Mouse (Mus musculus) embryonic facial prominence, embryonic 13.5 days (tissue): ENCODE measurements around the gene Dohh. TPM values are rescaled to one million over a fixed set of nuclear protein-coding genes. Genes with fewer than 3 reads are reported as not detected.

Experiments used
- ATAC-seq: fragments of 200-750 bp; cut with Nextera tagmentation; 2 replicates; pipeline ENCODE4 v1.8.0; 2017; ENCODE audit warnings: low read depth; ENCODE audit not compliant: insufficient number of reproducible peaks, insufficient read depth, low FRiP score, low TSS enrichment
- H3K27ac ChIP-seq: fragments of 300-500 bp; sonication (generic); 2 replicates; pipeline ENCODE4 v1.5.1; 2015; ENCODE audit warnings: moderate library complexity, mild to moderate bottlenecking, inconsistent platforms
- H3K27me3 ChIP-seq: fragments of 300-500 bp; sonication (generic); 2 replicates; pipeline ENCODE4 v1.6.1; 2015; ENCODE audit warnings: mild to moderate bottlenecking, inconsistent platforms
- H3K36me3 ChIP-seq: fragments of 300-500 bp; sonication (generic); 2 replicates; pipeline ENCODE4 v1.6.1; 2015; ENCODE audit warnings: mild to moderate bottlenecking, inconsistent platforms
- H3K4me1 ChIP-seq: fragments of 300-500 bp; sonication (generic); 2 replicates; pipeline ENCODE4 v1.6.1; 2015; ENCODE audit warnings: inconsistent platforms
- H3K4me2 ChIP-seq: fragments of 300-500 bp; sonication (generic); 2 replicates; pipeline ENCODE4 v1.6.1; 2015; ENCODE audit warnings: moderate library complexity, mild to moderate bottlenecking, inconsistent platforms
- H3K4me3 ChIP-seq: fragments of 300-500 bp; sonication (generic); 2 replicates; pipeline ENCODE4 v1.5.1; 2015; ENCODE audit warnings: mild to moderate bottlenecking, inconsistent platforms
- H3K9ac ChIP-seq: fragments of 300-500 bp; sonication (generic); 2 replicates; pipeline ENCODE4 v1.6.1; 2015; ENCODE audit warnings: mild to moderate bottlenecking, inconsistent platforms
- H3K9me3 ChIP-seq: fragments of 300-500 bp; sonication (generic); 2 replicates; pipeline ENCODE4 v1.6.1; 2016; ENCODE audit warnings: inconsistent platforms
- WGBS: fragments of 180-500 bp; shearing (Covaris S2); methylation state at CpG from one replicate; pipeline ENCODE4 v1.1.7; 2015; ENCODE audit warnings: mixed read lengths; 5-methylcytosine and 5-hydroxymethylcytosine counted together
- polyA plus RNA-seq: library from polyadenylated mRNA; unstranded; fragments of >200 nt; fragmentation: Nextera tagmentation; extraction: Ambion mirVana; gene quantifications from 2 replicates; pipeline ENCODE4 v1.2.1, GENCODE M21; 2015

Gene Dohh
- polyA plus RNA-seq = 67.8 and 71.8 TPM in 2 replicates

- H3K27me3 ChIP-seq = no peaks in the 10 kb centered on the region
- H3K27ac ChIP-seq = peak within 1 kb of the TSS; percentile 82
- H3K4me2 ChIP-seq = peak within 1 kb of the TSS; percentile 77
- H3K4me1 ChIP-seq = peaks cover 15% of the 10 kb centered on the region
- peak within 1 kb of the TSS; percentile 94 for H3K4me3 ChIP-seq
- no peaks in the 10 kb centered on the region for H3K9me3 ChIP-seq
- H3K9ac ChIP-seq = peak within 1 kb of the TSS; percentile 90
- WGBS = 8% methylated on average over 54 of the region's 54 CpGs
- H3K36me3 ChIP-seq = peaks cover 33% of the 10 kb centered on the region
- peak; percentile 92 for ATAC-seq
Observed at GRCm38 (mm10) chr10:81383802-81384604, at the start of gene Dohh, which contains the start of gene Gm48551. Gene Dohh (plus strand): TSS chr10:81384428. Gene Gm48551 (plus strand): TSS chr10:81384466.

DNA sequence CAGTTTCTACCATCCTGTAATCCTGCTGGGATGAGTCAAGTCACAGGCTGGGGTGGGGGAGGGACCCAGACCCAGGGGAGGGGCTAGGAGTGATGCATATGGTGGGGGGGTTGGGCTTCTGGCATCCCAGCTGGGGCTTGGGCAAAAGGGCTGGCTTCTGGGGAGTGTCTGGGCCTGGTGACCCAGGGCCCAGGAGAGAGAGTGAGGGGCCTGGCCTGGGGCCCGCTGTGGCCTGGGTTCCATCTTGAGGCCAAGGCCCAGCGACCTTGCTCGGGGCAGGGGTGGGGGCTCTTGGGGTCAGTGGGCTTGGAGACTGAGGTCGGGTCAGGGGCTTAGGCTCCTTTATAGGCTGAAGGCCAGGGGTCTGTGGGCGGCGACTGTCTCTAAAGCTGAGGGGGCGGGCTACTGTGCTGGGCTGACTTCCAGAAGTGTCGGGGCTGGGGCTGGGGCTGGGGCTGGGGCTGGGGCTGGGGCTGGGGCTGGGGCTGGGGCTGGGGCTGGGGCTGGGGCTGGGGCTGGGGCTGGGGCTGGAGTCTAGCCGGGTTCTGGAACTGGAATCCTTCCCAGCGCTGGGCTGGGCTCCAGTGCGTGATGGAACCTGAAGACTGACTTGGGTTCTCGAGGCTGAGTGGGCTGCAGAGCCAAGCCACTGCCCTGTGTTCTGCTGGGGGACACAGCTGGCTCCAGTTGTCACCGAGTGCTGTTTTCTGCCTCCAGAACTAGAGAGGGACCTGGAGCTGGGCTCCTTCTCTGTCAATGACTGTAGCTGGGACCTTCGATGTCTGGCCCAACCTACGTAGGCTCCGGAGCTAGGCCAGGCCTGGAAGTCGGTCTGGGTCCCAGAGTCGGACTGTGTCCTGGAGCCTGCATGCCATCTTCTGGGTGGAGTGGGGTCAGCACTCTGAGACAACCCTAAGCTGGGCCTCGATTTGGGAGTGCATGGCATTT lies 48.6 kb upstream of the Dohh start:
- Histone ChIP-seq H3K4me3 (no peak overlapping the region), H3K9me3 (no peaks in the 10 kb centered on the region), H3K9ac (peak overlapping the region; percentile 54; the same call in 1 of the 2 replicates), H3K36me3 (no peaks in the 10 kb centered on the region), H3K4me1 (peaks cover 32% of the 10 kb centered on the region), H3K27me3 (peaks cover 59% of the 10 kb centered on the region), H3K27ac (peak overlapping the region; percentile 88), H3K4me2 (peak overlapping the region; percentile 28)
- 40% methylated on average over 18 of the region's 19 CpGs for WGBS
- peak; percentile 15; the same call in 1 of the 2 replicates for ATAC-seq

- ATAC-seq = no peak
- Histone ChIP-seq H3K27me3 (peaks cover 67% of the 10 kb centered on the region), H3K4me2 (no peak overlapping the region), H3K27ac (peak overlapping the region; percentile 88; the same call in 1 of the 2 replicates), H3K36me3 (no peaks in the 10 kb centered on the region), H3K4me1 (peaks cover 34% of the 10 kb centered on the region), H3K9me3 (no peaks in the 10 kb centered on the region), H3K4me3 (no peak overlapping the region), H3K9ac (no peak overlapping the region)
- WGBS = 96% methylated on average over 4 of the region's 4 CpGs
Observed at GRCm38 (mm10) chr10:81336558-81336957, 47.7 kb upstream of the Dohh start.

GRCm38 (mm10) chr10:81340551-81341332 lies 43.5 kb upstream of the Dohh start:
- Histone ChIP-seq H3K4me3 (no peak overlapping the region), H3K36me3 (peaks cover 7% of the 10 kb centered on the region), H3K4me2 (no peak overlapping the region), H3K4me1 (peaks cover 20% of the 10 kb centered on the region), H3K9ac (no peak overlapping the region), H3K27ac (no peak overlapping the region), H3K9me3 (no peaks in the 10 kb centered on the region), H3K27me3 (peaks cover 70% of the 10 kb centered on the region)
- WGBS = 37% methylated on average over 17 of the region's 17 CpGs
- ATAC-seq = no peak

DNA sequence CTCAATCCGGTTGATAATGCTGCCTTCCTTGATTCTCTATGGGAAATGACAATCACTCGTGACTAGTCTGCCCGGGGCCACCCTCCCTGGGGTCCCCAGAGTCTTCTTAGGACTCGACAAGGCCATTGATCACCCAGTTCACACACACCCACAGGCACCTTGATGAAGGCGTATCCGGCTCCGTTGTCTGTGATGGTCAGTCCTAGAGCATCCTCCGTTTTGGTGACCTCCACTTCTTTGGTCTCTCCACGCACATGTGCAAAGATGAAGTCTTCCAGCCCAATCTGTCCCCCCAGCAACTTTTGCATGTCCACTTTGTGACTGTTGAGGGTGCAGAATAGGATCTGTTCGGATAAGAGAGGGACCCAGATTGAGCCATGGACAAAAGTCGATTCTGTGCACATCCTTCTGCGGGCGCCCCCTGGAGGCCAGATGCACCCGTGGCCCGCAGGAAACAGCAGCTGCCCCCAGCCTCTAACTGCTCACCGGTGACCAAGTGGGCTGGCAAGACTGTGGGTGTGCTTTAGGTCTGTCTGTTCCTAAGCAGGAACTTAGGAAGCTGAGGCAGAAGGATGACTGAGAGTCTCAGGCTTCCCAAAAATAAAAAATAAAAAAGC lies 42.8 kb upstream of the Dohh start:
- Histone ChIP-seq H3K9me3 (no peaks in the 10 kb centered on the region), H3K27me3 (peaks cover 77% of the 10 kb centered on the region), H3K27ac (no peak overlapping the region), H3K4me2 (no peak overlapping the region), H3K36me3 (peaks cover 11% of the 10 kb centered on the region), H3K4me1 (peaks cover 14% of the 10 kb centered on the region), H3K9ac (no peak overlapping the region), H3K4me3 (peak overlapping the region; percentile 4; the same call in 1 of the 2 replicates)
- no peak for ATAC-seq
- WGBS = 32% methylated on average over 16 of the region's 16 CpGs

DNA sequence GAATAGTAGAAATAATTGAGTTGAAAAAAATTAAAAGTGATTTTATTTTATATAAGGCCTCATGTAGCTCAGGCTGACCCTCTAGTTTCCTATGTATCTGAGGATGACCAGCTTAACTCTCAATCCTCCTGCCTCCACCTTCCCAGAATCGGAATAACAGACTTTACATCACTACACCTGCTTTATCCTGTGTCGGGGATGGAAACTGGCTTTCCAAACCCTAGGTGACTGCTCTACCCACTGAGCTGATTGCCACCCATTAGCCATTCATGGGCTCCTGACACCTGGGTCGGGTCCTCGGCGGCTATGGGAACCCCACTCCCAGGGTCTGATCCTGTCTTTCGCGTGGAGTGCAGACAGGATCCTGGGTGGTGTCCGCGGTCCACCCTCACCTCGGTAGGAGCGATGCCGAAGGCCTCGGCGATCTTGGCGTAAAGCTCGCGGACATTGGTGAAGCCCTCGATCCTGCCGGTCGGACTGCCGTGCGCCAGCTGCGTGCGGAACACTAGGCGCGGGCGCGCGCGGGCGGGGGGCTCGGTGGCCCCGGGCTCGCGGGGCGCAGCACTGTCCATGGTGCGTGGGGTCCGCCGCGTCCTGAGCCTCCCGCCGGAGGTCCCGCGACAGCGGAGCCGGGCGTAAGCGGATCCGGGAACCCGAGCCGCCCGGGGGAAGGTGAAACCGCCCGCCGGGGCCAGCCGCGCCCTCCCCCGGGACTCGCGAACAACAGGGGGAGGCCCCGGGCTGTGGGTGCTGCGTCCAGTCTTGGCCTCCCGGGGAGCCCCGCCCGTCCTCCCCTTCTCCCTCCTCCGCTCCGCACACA lies 41.3 kb upstream of the Dohh start, which contains the start of gene Gipc3:
Gene Gipc3, minus strand, starts transcription at position 581 of the 820 bp plus-strand sequence.
- Histone ChIP-seq H3K4me3 (peak within 1 kb of the TSS; percentile 47), H3K4me2 (peak within 1 kb of the TSS; percentile 76), H3K36me3 (peaks cover 18% of the 10 kb centered on the region), H3K27me3 (peaks cover 82% of the 10 kb centered on the region), H3K4me1 (peaks cover 25% of the 10 kb centered on the region), H3K9me3 (no peaks in the 10 kb centered on the region), H3K27ac (no peak within 1 kb of the TSS), H3K9ac (peak within 1 kb of the TSS; percentile 69)
- WGBS = 6% methylated on average over 60 of the region's 67 CpGs
- ATAC-seq = no peak

DNA sequence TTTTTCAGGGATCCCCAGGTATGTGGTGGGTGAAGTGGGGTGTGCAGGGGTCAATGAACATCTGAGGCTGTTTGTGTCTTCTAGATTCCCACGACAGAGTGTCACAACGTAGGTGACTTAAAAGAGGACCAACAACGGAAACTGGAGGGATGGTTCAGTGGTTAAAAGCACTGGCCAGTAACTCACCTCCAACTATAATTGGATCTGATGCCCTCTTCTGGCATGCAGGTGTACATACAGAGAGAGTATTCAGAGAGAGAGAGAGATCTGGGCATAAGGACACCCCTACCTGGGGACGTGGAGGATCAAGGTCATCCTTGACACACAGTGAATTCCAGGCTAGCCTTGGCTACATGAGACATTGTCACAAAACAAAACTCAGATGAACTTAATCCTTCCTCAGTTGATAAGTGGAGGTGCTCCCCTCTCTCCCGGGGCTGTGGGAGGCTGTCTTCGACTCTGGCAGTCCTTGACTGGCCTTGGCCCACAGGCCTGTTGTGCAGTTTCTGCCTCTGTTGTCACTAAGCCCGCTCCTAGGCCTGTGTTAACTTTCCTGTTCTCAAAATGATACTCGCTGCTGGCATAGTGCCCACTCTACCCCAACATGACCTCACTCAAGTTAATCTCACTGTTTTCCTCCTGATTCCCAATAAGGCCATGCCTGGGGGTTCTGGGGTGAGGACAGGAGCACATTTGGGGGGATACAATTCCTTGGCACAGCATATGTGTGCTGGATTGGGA lies 39.6 kb upstream of the Dohh start:
- 55% methylated on average over 8 of the region's 8 CpGs for WGBS
- no peak overlapping the region for H3K9ac ChIP-seq
- H3K9me3 ChIP-seq = no peaks in the 10 kb centered on the region
- ATAC-seq = no peak
- H3K4me2 ChIP-seq = no peak overlapping the region
- H3K36me3 ChIP-seq = peaks cover 27% of the 10 kb centered on the region
- no peak overlapping the region for H3K4me3 ChIP-seq
- peaks cover 73% of the 10 kb centered on the region for H3K27me3 ChIP-seq
- H3K27ac ChIP-seq = no peak overlapping the region
- peaks cover 37% of the 10 kb centered on the region for H3K4me1 ChIP-seq

DNA sequence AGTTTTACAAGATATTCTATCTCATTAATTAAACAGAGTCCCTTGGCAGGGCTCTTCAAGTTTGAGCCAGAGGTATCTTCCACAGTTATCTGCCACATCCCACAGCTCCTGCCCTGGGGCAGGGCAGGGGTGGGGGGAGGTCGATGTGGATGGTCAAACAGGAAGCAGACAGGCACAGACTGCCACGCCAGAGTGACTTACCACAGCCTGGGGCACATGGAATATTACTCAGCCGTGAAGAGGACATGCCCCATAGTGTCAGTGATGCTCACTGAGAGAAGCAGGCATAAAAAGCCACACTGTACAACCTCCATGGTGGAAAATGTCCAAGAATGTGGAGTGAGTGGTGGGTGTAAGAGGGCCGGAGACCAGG lies 39.1 kb upstream of the Dohh start:
- ATAC-seq = no peak
- peaks cover 27% of the 10 kb centered on the region for H3K36me3 ChIP-seq
- peaks cover 73% of the 10 kb centered on the region for H3K27me3 ChIP-seq
- H3K4me3 ChIP-seq = no peak overlapping the region
- no peak overlapping the region for H3K4me2 ChIP-seq
- H3K9ac ChIP-seq = no peak overlapping the region
- H3K27ac ChIP-seq = no peak overlapping the region
- H3K4me1 ChIP-seq = peaks cover 39% of the 10 kb centered on the region
- 79% methylated on average over 4 of the region's 4 CpGs for WGBS
- H3K9me3 ChIP-seq = no peaks in the 10 kb centered on the region

- 0 out of 2 replicates have a peak overlapping the region, but pooled peaks have one; percentile 22 for H3K27ac ChIP-seq
- H3K4me2 ChIP-seq = peak overlapping the region; percentile 57
- H3K9ac ChIP-seq = peak overlapping the region; percentile 57
- peaks cover 41% of the 10 kb centered on the region for H3K4me1 ChIP-seq
- WGBS = 8% methylated on average over 55 of the region's 55 CpGs
- ATAC-seq = no peak
- H3K36me3 ChIP-seq = peaks cover 27% of the 10 kb centered on the region
- peaks cover 61% of the 10 kb centered on the region for H3K27me3 ChIP-seq
- peak overlapping the region; percentile 31 for H3K4me3 ChIP-seq
- H3K9me3 ChIP-seq = no peaks in the 10 kb centered on the region
Observed at GRCm38 (mm10) chr10:81346453-81347067, 37.7 kb upstream of the Dohh start.
